Mouse (Mus musculus) G1E (cell line): ENCODE measurements around the gene 1700028P14Rik. TPM values are rescaled to one million over a fixed set of nuclear protein-coding genes. Genes with fewer than 3 reads are reported as not detected.

Experiments
- ATAC-seq: 2 replicates; pipeline ENCODE4 v1.8.0; 2016; ENCODE audit warnings: mild to moderate bottlenecking; ENCODE audit not compliant: insufficient number of reproducible peaks, poor library complexity, low FRiP score, severe bottlenecking; ENCODE audit errors: extremely low read depth
- DNase-seq: peaks from one replicate; pipeline ENCODE4 v3.0.0; 2012; ENCODE audit warnings: low spot score
- H3K27me3 ChIP-seq: 2 replicates; pipeline ENCODE4 v1.6.1; 2012; ENCODE audit warnings: mild to moderate bottlenecking, low read length, inconsistent platforms; ENCODE audit not compliant: insufficient read depth
- H3K36me3 ChIP-seq: replicated peaks from 2 replicates; pipeline ENCODE3; 2012; ENCODE audit warnings: mild to moderate bottlenecking, inconsistent platforms
- H3K4me1 ChIP-seq: 2 replicates; pipeline ENCODE4 v1.6.1; 2012; ENCODE audit warnings: low read depth, low read length, inconsistent platforms, mixed read lengths; ENCODE audit not compliant: insufficient read depth
- H3K4me3 ChIP-seq: 2 replicates; pipeline ENCODE4 v1.5.1; 2012; ENCODE audit warnings: low read depth, mild to moderate bottlenecking, inconsistent platforms, low read length, moderate library complexity, mixed read lengths
- H3K9me3 ChIP-seq: replicated peaks from 2 replicates; pipeline ENCODE4 v1.6.1; 2012; ENCODE audit warnings: inconsistent platforms
- CTCF ChIP-seq: IDR thresholded peaks from 2 replicates; pipeline ENCODE4 v1.5.1; 2012; ENCODE audit warnings: low read depth, low read length, inconsistent platforms, mixed read lengths
- GATA1 ChIP-seq: IDR thresholded peaks from 2 replicates; pipeline ENCODE4 v1.6.1; 2012; ENCODE audit warnings: borderline replicate concordance, low read length, inconsistent platforms, mixed read lengths
- GATA2 ChIP-seq: IDR thresholded peaks from 2 replicates; pipeline ENCODE4 v1.6.1; 2012; ENCODE audit warnings: low read depth, low read length, inconsistent platforms, borderline replicate concordance
- POLR2AphosphoS5 ChIP-seq: IDR thresholded peaks from 2 replicates; pipeline ENCODE4 v1.6.1; 2012; ENCODE audit warnings: low read depth, low read length, inconsistent platforms; ENCODE audit not compliant: insufficient replicate concordance
- TAL1 ChIP-seq: conservative IDR thresholded peaks from 2 replicates; pipeline ENCODE4 v1.6.1; 2012; ENCODE audit warnings: low read depth, low read length, inconsistent platforms, mixed read lengths
- polyA plus RNA-seq: library from polyadenylated mRNA; stranded (reverse); fragments of >175 nt; gene quantifications from 2 replicates; pipeline ENCODE4 v1.2.3, GENCODE M21; 2012
- total RNA-seq, 2 experiments: library from RNA; stranded (forward) in 1 of 2; stranded (reverse) in 1 of 2; fragments of 200-1000 nt in 1 of 2; fragments of >200 nt in 1 of 2; fragmentation: Nextera tagmentation in 1 of 2; gene quantifications; 2 replicates each; pipeline ENCODE4 v1.2.3; 2014 to 2017

Gene 1700028P14Rik
- not detected in 2 replicates for total RNA-seq (2014; fragmentation: Nextera tagmentation)
- not detected in 2 replicates for total RNA-seq (2017)
- polyA plus RNA-seq, result not detected in 2 replicates

GRCm38 (mm10) chr19:23652644-23653043, at the start of gene 1700028P14Rik:
1700028P14Rik (minus strand) TSS chr19:23652812.
- H3K9me3 ChIP-seq, result no peaks in the 10 kb centered on the region
- no peaks in the 10 kb centered on the region for H3K4me1 ChIP-seq
- peaks cover 3% of the 10 kb centered on the region for H3K27me3 ChIP-seq
- no peak within 1 kb of the TSS for H3K4me3 ChIP-seq
- no peak for ATAC-seq
- TF ChIP-seq CTCF, result no peak
- no peak for TF ChIP-seq TAL1
- no peak for TF ChIP-seq POLR2AphosphoS5
- no peak for TF ChIP-seq GATA1
- no peak for TF ChIP-seq GATA2
- no peaks in the 10 kb centered on the region for H3K36me3 ChIP-seq
- no peak for DNase-seq

GRCm38 (mm10) chr19:23699131-23699530, 46.5 kb upstream of the 1700028P14Rik start:
- Histone ChIP-seq H3K27me3 (no peaks in the 10 kb centered on the region), H3K4me1 (no peaks in the 10 kb centered on the region), H3K4me3 (no peak overlapping the region), H3K9me3 (no peaks in the 10 kb centered on the region), H3K36me3 (peaks cover 82% of the 10 kb centered on the region)
- TF ChIP-seq POLR2AphosphoS5, result no peak
- no peak for TF ChIP-seq GATA1
- TF ChIP-seq TAL1, result no peak
- TF ChIP-seq GATA2, result no peak
- ATAC-seq (no peak), DNase-seq (no peak)

- Histone ChIP-seq H3K4me3 (no peak overlapping the region), H3K27me3 (no peaks in the 10 kb centered on the region), H3K4me1 (no peaks in the 10 kb centered on the region), H3K36me3 (peaks cover 83% of the 10 kb centered on the region), H3K9me3 (no peaks in the 10 kb centered on the region)
- ATAC-seq (no peak), DNase-seq (no peak)
- TF ChIP-seq CTCF (no peak), POLR2AphosphoS5 (no peak), TAL1 (no peak), GATA1 (no peak)
Measured at GRCm38 (mm10) chr19:23698366-23698765, 45.8 kb upstream of the 1700028P14Rik start.

GRCm38 (mm10) chr19:23697861-23698260, 45.2 kb upstream of the 1700028P14Rik start:
- Histone ChIP-seq H3K4me1 (no peaks in the 10 kb centered on the region), H3K27me3 (no peaks in the 10 kb centered on the region), H3K36me3 (peaks cover 80% of the 10 kb centered on the region), H3K4me3 (no peak overlapping the region), H3K9me3 (no peaks in the 10 kb centered on the region)
- DNase-seq, result no peak
- no peak for TF ChIP-seq TAL1
- TF ChIP-seq CTCF, result no peak
- no peak for TF ChIP-seq GATA1
- TF ChIP-seq POLR2AphosphoS5, result no peak
- no peak for TF ChIP-seq GATA2
- ATAC-seq, result no peak

GRCm38 (mm10) chr19:23694344-23694743, 41.7 kb upstream of the 1700028P14Rik start:
- H3K27me3 ChIP-seq, result no peaks in the 10 kb centered on the region
- peaks cover 62% of the 10 kb centered on the region for H3K36me3 ChIP-seq
- DNase-seq (no peak), ATAC-seq (no peak)
- H3K4me3 ChIP-seq, result no peak overlapping the region
- H3K4me1 ChIP-seq, result peaks cover 4% of the 10 kb centered on the region; the same call in 1 of the 2 replicates
- no peaks in the 10 kb centered on the region for H3K9me3 ChIP-seq
- TF ChIP-seq GATA2 (no peak), CTCF (no peak), POLR2AphosphoS5 (no peak), GATA1 (no peak), TAL1 (no peak)

GRCm38 (mm10) chr19:23688421-23688946, 35.9 kb upstream of the 1700028P14Rik start:
- no peaks in the 10 kb centered on the region for H3K9me3 ChIP-seq
- peaks cover 14% of the 10 kb centered on the region for H3K36me3 ChIP-seq
- no peak for TF ChIP-seq CTCF
- no peak for TF ChIP-seq TAL1
- no peak for TF ChIP-seq GATA1
- no peak for TF ChIP-seq POLR2AphosphoS5
- H3K4me3 ChIP-seq, result peak overlapping the region; percentile 38; the same call in 1 of the 2 replicates
- ATAC-seq (no peak), DNase-seq (no peak)
- H3K27me3 ChIP-seq, result no peaks in the 10 kb centered on the region
- peaks cover 9% of the 10 kb centered on the region for H3K4me1 ChIP-seq

GRCm38 (mm10) chr19:23687296-23688021, 34.8 kb upstream of the 1700028P14Rik start, which contains the start of gene Ptar1:
Ptar1 (plus strand) TSS chr19:23687429.
- no peak for TF ChIP-seq CTCF
- TF ChIP-seq POLR2AphosphoS5, result no peak
- no peak for TF ChIP-seq GATA1
- no peak for TF ChIP-seq GATA2
- TF ChIP-seq TAL1, result no peak
- DNase-seq (peak; percentile 97), ATAC-seq (no peak)

More at GRCm38 (mm10) chr19:23687296-23688021, 34.8 kb upstream of the 1700028P14Rik start, which contains the start of gene Ptar1:
- no peaks in the 10 kb centered on the region for H3K27me3 ChIP-seq
- peaks cover 9% of the 10 kb centered on the region for H3K36me3 ChIP-seq
- H3K4me3 ChIP-seq, result peak within 1 kb of the TSS; percentile 96
- no peaks in the 10 kb centered on the region for H3K9me3 ChIP-seq
- H3K4me1 ChIP-seq, result peaks cover 9% of the 10 kb centered on the region
